Mouse (Mus musculus) intestine, embryonic 15.5 days (tissue): ENCODE results near the gene Rreb1. TPM values are rescaled to one million over a fixed set of nuclear protein-coding genes. Genes with fewer than 3 reads are reported as not detected.

Source experiments
- ATAC-seq: fragments of 200-750 bp; cut with Nextera tagmentation; 2 replicates; pipeline ENCODE4 v1.8.0; 2017; ENCODE audit warnings: moderate TSS enrichment, moderate library complexity
- H3K27ac ChIP-seq: fragments of 300-500 bp; sonication (generic); 2 replicates; pipeline ENCODE4 v1.5.1; 2015; ENCODE audit warnings: mild to moderate bottlenecking, inconsistent platforms
- H3K27me3 ChIP-seq: fragments of 300-500 bp; sonication (generic); replicated peaks from 2 replicates; pipeline ENCODE4 v1.6.1; 2015; ENCODE audit warnings: inconsistent platforms
- H3K36me3 ChIP-seq: fragments of 300-500 bp; sonication (generic); 2 replicates; pipeline ENCODE4 v1.6.1; 2015; ENCODE audit warnings: inconsistent platforms
- H3K4me1 ChIP-seq: fragments of 300-500 bp; sonication (generic); replicated peaks from 2 replicates; pipeline ENCODE4 v1.6.1; 2015; ENCODE audit warnings: inconsistent platforms
- H3K4me2 ChIP-seq: fragments of 300-500 bp; sonication (generic); replicated peaks from 2 replicates; pipeline ENCODE4 v1.6.1; 2015; ENCODE audit warnings: mild to moderate bottlenecking, inconsistent platforms
- H3K4me3 ChIP-seq: fragments of 300-500 bp; sonication (generic); replicated peaks from 2 replicates; pipeline ENCODE4 v1.5.1; 2015; ENCODE audit warnings: inconsistent platforms
- H3K9ac ChIP-seq: fragments of 300-500 bp; sonication (generic); 2 replicates; pipeline ENCODE4 v1.6.1; 2015; ENCODE audit warnings: inconsistent platforms
- H3K9me3 ChIP-seq: fragments of 300-500 bp; sonication (generic); 2 replicates; pipeline ENCODE4 v1.6.1; 2016; ENCODE audit warnings: inconsistent platforms
- WGBS: fragments of 180-500 bp; shearing (Covaris S2); methylation state at CpG from one replicate; pipeline ENCODE4 v1.1.7; 2015; 5-methylcytosine and 5-hydroxymethylcytosine counted together
- polyA plus RNA-seq: library from polyadenylated mRNA; unstranded; fragments of >200 nt; fragmentation: Nextera tagmentation; extraction: Ambion mirVana; gene quantifications from 2 replicates; pipeline ENCODE4 v1.2.1, GENCODE M21; 2015

Gene Rreb1
- polyA plus RNA-seq, 1 experiment from 2014 or later, result 16.5 TPM

DNA sequence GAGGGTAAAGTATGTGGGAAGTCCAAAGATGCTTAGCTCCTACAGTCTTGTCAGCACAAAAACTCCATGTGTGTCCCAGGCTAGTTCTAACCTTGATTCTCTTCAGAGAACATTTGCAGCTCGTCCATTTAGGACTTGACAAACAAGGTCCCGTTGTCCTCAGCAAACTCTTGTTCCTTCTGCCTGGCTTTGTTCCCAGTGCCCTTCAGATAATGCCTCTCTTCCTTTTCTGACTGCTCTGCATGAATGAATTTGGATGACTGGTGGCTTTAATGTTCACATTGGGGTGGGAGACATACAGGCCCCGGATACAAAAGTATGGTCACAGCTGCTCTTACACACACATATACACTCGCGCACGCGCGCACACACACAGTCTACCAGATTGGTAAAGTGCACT, 156.7 kb downstream of the Rreb1 start:
- Histone ChIP-seq H3K27ac (no peak overlapping the region), H3K4me1 (no peaks in the 10 kb centered on the region)

DNA sequence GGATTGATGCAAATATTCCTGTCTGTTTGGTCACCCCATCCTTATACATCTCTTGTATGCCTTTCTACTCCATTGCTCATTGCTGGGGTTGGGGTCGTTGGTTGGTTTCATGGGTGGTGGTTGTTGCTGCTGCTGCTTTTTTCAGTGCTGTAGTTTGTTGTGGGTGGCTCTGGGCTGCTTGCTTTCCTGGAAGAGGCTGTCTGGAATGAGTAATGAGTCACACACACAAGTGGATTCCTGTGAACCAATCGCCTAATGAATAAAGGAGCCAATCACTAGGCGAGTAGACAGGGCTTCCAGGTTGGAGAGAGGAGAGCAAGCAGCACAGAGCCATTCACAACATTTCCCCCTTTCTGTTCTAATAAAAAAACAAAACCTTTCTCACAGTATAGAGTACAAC, 158.2 kb downstream of the Rreb1 start:
- H3K36me3 ChIP-seq, result peaks cover 34% of the 10 kb centered on the region
- H3K9ac ChIP-seq, result no peak overlapping the region
- H3K9me3 ChIP-seq, result no peaks in the 10 kb centered on the region
- ATAC-seq, result no peak
- no peaks in the 10 kb centered on the region for H3K27me3 ChIP-seq
- 81% methylated on average over 3 of the region's 3 CpGs for WGBS
- H3K4me2 ChIP-seq, result no peak overlapping the region
- no peak overlapping the region for H3K4me3 ChIP-seq
- H3K27ac ChIP-seq, result no peak overlapping the region
- H3K4me1 ChIP-seq, result 0 out of 2 replicates have a peak, but pooled peaks cover 6% of the 10 kb centered on the region

More for the DNA sequence above, 156.7 kb downstream of the Rreb1 start:
- no peak for ATAC-seq
- no peak overlapping the region for H3K4me3 ChIP-seq
- H3K4me2 ChIP-seq, result no peak overlapping the region
- WGBS, result 85% methylated on average over 8 of the region's 8 CpGs
- H3K27me3 ChIP-seq, result no peaks in the 10 kb centered on the region
- peaks cover 47% of the 10 kb centered on the region for H3K36me3 ChIP-seq
- no peak overlapping the region for H3K9ac ChIP-seq
- no peaks in the 10 kb centered on the region for H3K9me3 ChIP-seq

DNA sequence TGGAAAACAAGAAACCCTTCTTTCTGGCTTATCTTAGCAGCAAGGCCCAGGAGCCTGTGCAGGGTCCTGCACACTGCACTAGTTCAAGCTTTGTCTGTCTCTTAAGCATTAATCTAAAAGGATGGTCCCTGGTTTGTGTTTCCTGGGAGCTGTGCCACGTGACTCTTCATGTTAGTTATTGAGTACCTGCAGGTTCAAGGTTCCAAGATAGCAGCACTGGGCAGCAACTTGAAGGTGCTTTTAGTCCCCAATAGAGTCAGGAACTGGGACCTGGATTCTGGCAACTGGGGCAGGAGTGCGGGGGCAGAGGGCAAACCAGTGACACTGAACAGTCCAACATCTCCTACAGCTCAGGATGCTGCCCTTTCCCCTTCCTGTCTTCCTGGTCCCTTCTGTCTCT, 162.0 kb downstream of the Rreb1 start:
- H3K27me3 ChIP-seq, result no peaks in the 10 kb centered on the region
- peaks cover 3% of the 10 kb centered on the region for H3K36me3 ChIP-seq
- no peak overlapping the region for H3K9ac ChIP-seq
- H3K9me3 ChIP-seq, result no peaks in the 10 kb centered on the region
- no peak overlapping the region for H3K27ac ChIP-seq
- 45% methylated on average over 2 of the region's 2 CpGs for WGBS
- no peak overlapping the region for H3K4me3 ChIP-seq
- H3K4me2 ChIP-seq, result no peak overlapping the region
- ATAC-seq, result 0 out of 2 replicates have a peak, but pooled peaks have one; percentile 44
- peaks cover 18% of the 10 kb centered on the region; the same call in 1 of the 2 replicates for H3K4me1 ChIP-seq

DNA sequence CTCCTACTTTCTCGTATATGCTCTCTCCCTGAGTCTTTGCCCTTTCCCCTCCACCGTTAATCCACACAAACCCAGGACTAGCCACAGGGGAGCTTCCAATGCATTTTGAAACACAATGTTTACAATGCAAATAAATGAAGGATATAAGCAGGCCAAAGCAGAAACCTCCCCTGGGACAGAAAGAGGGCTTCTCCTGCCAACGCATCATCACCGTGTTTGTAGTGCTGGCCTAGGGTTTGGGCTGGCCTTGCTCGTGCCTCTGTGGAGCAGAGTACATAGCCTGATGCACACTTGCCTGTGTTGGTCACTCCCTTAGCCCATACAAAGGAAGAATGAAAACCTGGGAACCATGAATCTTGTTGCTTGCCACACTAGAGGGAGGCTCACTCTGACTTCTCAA, 162.4 kb downstream of the Rreb1 start:
- Histone ChIP-seq H3K9ac (no peak overlapping the region), H3K36me3 (peaks cover under 1% of the 10 kb centered on the region), H3K4me2 (no peak overlapping the region), H3K4me1 (peaks cover 18% of the 10 kb centered on the region; the same call in 1 of the 2 replicates), H3K27me3 (no peaks in the 10 kb centered on the region), H3K9me3 (no peaks in the 10 kb centered on the region), H3K4me3 (no peak overlapping the region), H3K27ac (no peak overlapping the region)
- ATAC-seq, result no peak
- 57% methylated on average over 5 of the region's 5 CpGs for WGBS

DNA sequence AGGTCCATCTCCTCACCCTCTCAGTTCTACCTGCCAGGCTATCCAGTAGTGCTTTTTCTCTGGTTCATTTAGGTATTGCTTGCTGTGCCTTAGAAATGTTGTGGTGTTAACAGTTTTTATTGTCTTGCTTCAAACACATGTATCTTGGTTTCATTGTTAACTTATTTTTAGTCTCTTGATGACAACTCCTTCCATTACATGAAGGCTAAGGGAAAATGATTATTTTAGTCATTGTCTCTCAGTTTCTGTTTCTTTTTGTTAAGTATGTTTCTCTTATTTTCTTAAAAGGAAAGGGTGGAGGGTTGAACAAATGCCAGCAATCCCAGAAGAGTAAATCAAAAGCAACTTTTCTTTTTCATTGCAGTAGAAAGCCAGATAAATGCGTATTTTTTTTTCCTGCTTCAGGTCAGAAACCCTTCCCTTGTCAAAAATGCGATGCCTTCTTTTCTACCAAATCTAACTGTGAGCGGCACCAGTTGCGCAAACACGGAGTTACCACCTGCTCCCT, 163.0 kb downstream of the Rreb1 start:
- Histone ChIP-seq H3K27ac (no peak overlapping the region), H3K4me3 (no peak overlapping the region), H3K36me3 (no peaks in the 10 kb centered on the region; the same call in 1 of the 2 replicates), H3K9ac (no peak overlapping the region), H3K4me2 (no peak overlapping the region), H3K27me3 (no peaks in the 10 kb centered on the region), H3K9me3 (no peaks in the 10 kb centered on the region), H3K4me1 (peaks cover 18% of the 10 kb centered on the region; the same call in 1 of the 2 replicates)
- WGBS, result 80% methylated on average over 5 of the region's 5 CpGs
- ATAC-seq, result no peak

DNA sequence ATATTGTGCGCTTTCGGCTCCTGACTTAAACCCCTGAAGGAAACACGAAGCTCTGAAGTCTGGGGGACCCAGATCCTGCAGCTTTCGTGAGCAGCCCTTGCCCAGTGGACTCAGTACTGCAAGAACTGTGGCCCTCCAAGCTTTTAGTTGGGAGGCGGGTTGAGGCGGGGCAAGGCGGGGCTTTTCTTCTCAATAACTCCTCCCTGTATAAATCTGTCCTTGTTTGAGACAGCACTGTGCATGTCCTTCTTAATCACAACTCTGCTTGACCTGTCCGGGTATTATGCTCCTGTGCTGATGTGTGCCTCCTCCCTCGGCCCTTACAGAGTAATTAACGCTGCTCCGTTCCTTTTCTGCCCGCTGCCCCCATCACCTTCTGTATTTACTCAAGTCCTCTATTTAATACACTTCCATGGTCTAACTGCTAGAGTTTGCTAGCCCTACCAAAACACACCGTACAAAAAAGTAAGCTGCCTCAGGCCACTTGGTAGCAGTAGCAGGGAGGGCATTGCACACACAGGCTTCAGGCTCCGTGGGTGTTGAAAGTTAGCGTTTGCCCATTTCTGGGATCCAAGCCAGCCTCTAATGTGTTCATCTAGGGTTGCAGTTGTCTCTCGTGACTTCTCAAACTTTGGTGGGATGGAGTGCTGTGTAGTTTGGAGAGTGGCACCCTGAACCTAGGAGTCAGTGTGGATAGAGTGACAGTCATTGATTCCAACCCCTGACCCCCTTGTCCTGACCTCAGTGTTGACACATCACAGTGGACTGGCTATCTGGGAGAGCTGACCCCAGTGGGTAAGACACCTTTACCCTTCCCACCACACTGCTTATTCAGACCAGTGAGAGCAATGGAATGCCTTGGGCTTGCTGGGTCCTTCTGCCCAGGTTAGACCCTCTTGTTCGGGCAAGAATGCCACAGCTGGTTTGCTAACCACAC, 164.0 kb downstream of the Rreb1 start:
- Histone ChIP-seq H3K36me3 (peaks cover 1% of the 10 kb centered on the region; the same call in 1 of the 2 replicates), H3K9me3 (no peaks in the 10 kb centered on the region), H3K4me2 (no peak overlapping the region), H3K27me3 (no peaks in the 10 kb centered on the region), H3K9ac (no peak overlapping the region), H3K4me3 (no peak overlapping the region), H3K4me1 (peaks cover 18% of the 10 kb centered on the region; the same call in 1 of the 2 replicates), H3K27ac (no peak overlapping the region)
- 60% methylated on average over 17 of the region's 17 CpGs for WGBS
- ATAC-seq, result no peak

DNA sequence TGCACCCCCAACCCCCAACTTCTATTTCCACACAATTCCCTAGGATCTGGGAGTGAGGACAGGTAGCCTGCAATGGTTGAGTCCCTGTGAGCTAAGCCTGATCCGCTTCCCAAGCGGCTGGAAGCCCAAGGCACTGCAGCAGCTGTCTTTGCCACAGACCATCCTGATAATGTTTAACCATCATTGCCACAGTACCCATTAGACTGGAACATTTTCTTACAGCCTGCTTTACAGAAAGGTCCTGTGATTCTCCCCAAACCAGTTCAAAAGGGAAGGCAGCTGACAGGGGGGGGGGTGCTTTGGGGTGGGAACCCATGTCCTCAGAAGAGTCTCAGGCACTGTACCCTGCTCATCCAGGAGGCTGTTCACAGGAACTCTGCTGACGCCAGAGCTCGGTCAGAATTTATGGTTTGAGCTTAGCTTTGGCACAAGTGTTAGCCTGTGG, 164.7 kb downstream of the Rreb1 start:
- ATAC-seq, result 0 out of 2 replicates have a peak, but pooled peaks have one; percentile 13
- H3K9me3 ChIP-seq, result no peaks in the 10 kb centered on the region
- 53% methylated on average over 4 of the region's 4 CpGs for WGBS
- H3K9ac ChIP-seq, result no peak overlapping the region
- no peaks in the 10 kb centered on the region for H3K27me3 ChIP-seq
- no peak overlapping the region for H3K4me3 ChIP-seq
- peaks cover 7% of the 10 kb centered on the region; the same call in 1 of the 2 replicates for H3K36me3 ChIP-seq
- H3K4me2 ChIP-seq, result no peak overlapping the region
- H3K4me1 ChIP-seq, result peaks cover 18% of the 10 kb centered on the region; the same call in 1 of the 2 replicates
- no peak overlapping the region for H3K27ac ChIP-seq

DNA sequence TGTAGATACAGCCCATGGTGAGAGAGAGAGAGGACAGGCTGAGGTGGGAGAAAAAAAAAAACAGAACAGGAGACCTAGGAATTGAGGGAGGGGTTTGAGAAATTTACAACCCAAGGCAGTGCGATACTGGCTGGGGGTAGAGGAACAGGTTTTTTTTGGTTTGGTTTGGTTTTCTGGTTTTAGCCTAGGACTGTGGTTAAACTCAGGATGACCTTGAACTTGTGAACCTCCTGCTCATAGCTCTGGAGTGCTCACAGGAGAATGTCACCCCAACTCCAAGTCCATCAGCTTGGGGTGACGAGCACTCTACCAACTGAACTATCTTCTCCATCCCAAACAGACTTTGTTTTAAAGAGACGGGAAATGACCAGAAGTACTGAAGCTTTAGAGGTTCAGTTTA, 165.3 kb downstream of the Rreb1 start:
- H3K9me3 ChIP-seq, result no peaks in the 10 kb centered on the region
- no peak overlapping the region for H3K4me3 ChIP-seq
- H3K27me3 ChIP-seq, result no peaks in the 10 kb centered on the region
- H3K4me1 ChIP-seq, result peaks cover 18% of the 10 kb centered on the region; the same call in 1 of the 2 replicates
- peaks cover 13% of the 10 kb centered on the region for H3K36me3 ChIP-seq
- no peak for ATAC-seq
- 69% methylated on average over 3 of the region's 3 CpGs for WGBS
- no peak overlapping the region for H3K4me2 ChIP-seq
- H3K9ac ChIP-seq, result no peak overlapping the region
- no peak overlapping the region for H3K27ac ChIP-seq

DNA sequence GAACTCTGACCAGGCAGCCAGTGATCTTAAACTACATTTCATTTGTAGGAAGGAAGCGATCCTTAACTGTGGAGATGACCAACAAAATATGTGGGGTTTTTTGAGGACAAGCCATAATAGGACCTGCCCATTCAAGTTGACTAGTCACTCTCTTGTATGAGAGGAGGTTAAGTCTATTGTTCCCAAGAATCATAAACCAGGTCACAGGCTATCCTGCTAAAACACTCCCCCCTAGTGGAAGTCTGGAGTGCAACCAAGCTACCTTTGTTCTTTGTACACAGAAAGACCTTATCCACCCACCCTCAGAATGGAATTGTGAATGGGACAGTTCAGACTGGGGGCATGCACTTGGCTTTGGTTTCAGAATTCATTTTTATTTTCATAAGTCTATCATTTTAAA, 166.1 kb downstream of the Rreb1 start:
- H3K9me3 ChIP-seq, result no peaks in the 10 kb centered on the region
- H3K4me2 ChIP-seq, result no peak overlapping the region
- no peak overlapping the region for H3K9ac ChIP-seq
- H3K36me3 ChIP-seq, result peaks cover 18% of the 10 kb centered on the region
- no peak overlapping the region for H3K4me3 ChIP-seq
- no peaks in the 10 kb centered on the region for H3K27me3 ChIP-seq
- peaks cover 18% of the 10 kb centered on the region; the same call in 1 of the 2 replicates for H3K4me1 ChIP-seq
- no peak overlapping the region for H3K27ac ChIP-seq
- ATAC-seq, result no peak
- WGBS, result 85% methylated on average over 1 of the region's 1 CpGs

DNA sequence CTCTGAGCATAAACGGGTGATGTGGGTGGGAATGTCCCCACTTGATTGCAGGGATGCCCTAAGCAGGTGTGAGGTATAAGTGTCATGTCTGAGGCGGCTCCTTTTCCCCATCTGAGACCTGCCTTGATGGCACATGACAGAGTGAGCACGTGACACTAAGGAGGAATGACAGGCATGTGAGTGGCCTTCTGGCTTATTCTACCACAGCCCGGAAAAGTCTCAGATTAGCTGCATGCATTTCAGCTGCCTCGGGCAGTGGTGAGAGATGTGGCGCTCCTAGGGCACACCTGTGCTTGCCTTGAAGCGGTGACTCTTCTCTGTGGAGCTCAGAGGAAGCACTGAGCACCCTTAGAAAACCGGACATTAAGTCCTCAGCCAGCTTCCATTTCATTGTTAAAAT, 167.2 kb downstream of the Rreb1 start:
- ATAC-seq, result no peak
- Histone ChIP-seq H3K27ac (no peak overlapping the region), H3K4me2 (no peak overlapping the region), H3K9me3 (no peaks in the 10 kb centered on the region), H3K4me3 (no peak overlapping the region), H3K27me3 (no peaks in the 10 kb centered on the region), H3K36me3 (peaks cover 28% of the 10 kb centered on the region), H3K4me1 (peaks cover 13% of the 10 kb centered on the region; the same call in 1 of the 2 replicates), H3K9ac (no peak overlapping the region)
- WGBS, result 80% methylated on average over 8 of the region's 8 CpGs

DNA sequence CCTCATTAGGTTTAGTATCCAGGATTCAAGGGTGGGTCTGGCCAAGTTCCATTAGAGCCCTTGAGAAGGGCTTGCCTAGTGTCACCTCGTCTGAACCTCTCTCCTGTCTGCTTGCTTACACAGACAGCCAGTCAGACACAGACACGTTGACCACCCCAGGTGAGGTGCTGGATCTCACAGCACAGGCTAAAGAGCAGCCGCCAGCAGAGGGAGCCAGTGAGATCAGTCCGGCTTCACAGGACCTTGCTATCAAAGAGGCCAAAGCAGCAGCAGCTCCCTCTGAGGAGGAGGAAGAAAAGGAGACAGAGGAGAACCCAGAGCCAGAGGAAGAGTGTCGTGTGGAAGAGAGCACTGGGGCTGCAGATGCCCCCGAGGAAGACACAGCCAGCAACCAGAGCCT, 168.5 kb downstream of the Rreb1 start:
- Histone ChIP-seq H3K4me2 (no peak overlapping the region), H3K36me3 (peaks cover 30% of the 10 kb centered on the region), H3K27ac (no peak overlapping the region), H3K4me1 (peaks cover 8% of the 10 kb centered on the region; the same call in 1 of the 2 replicates), H3K4me3 (no peak overlapping the region), H3K9me3 (no peaks in the 10 kb centered on the region), H3K27me3 (no peaks in the 10 kb centered on the region), H3K9ac (no peak overlapping the region)
- ATAC-seq, result peak; percentile 61; the same call in 1 of the 2 replicates
- WGBS, result 14% methylated on average over 6 of the region's 6 CpGs

DNA sequence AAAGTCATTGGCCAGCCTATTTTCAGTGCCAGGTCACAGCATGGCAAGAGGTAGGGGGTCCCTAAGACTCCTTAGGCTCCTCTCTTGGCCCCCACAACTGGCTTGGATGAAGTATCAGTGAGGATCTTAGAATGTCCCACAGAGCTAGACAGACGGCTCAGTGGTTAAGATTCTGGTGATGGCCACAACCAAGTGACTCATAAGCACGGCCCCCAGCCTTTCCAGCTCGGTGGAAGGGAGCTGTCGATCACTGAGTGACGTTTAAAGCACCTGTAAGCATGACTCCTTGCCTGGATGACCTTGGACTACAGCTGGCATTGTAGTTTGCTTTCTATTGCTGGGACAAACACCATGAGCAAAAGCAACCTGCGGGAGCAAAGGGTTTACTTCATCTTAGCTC, 174.8 kb downstream of the Rreb1 start:
- 0 out of 2 replicates have a peak, but pooled peaks have one; percentile 22 for ATAC-seq
- Histone ChIP-seq H3K9me3 (no peaks in the 10 kb centered on the region), H3K4me2 (no peak overlapping the region), H3K27ac (no peak overlapping the region), H3K27me3 (no peaks in the 10 kb centered on the region), H3K9ac (no peak overlapping the region), H3K4me1 (no peaks in the 10 kb centered on the region), H3K36me3 (peaks cover 22% of the 10 kb centered on the region), H3K4me3 (no peak overlapping the region)
- WGBS, result 88% methylated on average over 6 of the region's 6 CpGs
